Mouse (Mus musculus) ES-Bruce4 (cell line): ENCODE data around the gene Fitm2. TPM values are rescaled to one million over a fixed set of nuclear protein-coding genes. Genes with fewer than 3 reads are reported as not detected.

Source experiments
- H3K27ac ChIP-seq: 2 replicates; pipeline ENCODE4 v1.5.1; 2012; ENCODE audit warnings: low read length, inconsistent platforms; ENCODE audit not compliant: insufficient read depth
- H3K27me3 ChIP-seq: 2 replicates; pipeline ENCODE4 v1.6.1; 2012; ENCODE audit warnings: mild to moderate bottlenecking, low read length, inconsistent platforms; ENCODE audit not compliant: control insufficient read depth, poor library complexity, insufficient read depth, severe bottlenecking
- H3K36me3 ChIP-seq: 2 replicates; pipeline ENCODE4 v1.6.1; 2012; ENCODE audit warnings: inconsistent platforms, mild to moderate bottlenecking, low read length, moderate library complexity; ENCODE audit not compliant: control insufficient read depth, poor library complexity, insufficient read depth, severe bottlenecking
- H3K4me1 ChIP-seq: one replicate; pipeline ENCODE4 v1.8.1; 2011; ENCODE audit warnings: low read length; ENCODE audit not compliant: control insufficient read depth, insufficient read depth
- H3K4me3 ChIP-seq: 2 replicates; pipeline ENCODE4 v1.5.1; 2011; ENCODE audit warnings: low read depth, mild to moderate bottlenecking, low read length
- H3K9ac ChIP-seq: 2 replicates; pipeline ENCODE4 v1.6.1; 2012; ENCODE audit warnings: low read depth, mild to moderate bottlenecking, inconsistent platforms; ENCODE audit not compliant: poor library complexity, severe bottlenecking
- H3K9me3 ChIP-seq: replicated peaks from 2 replicates; pipeline ENCODE4 v1.6.1; 2012; ENCODE audit warnings: mild to moderate bottlenecking, low read length, inconsistent platforms; ENCODE audit not compliant: control insufficient read depth, poor library complexity, insufficient read depth, severe bottlenecking
- CTCF ChIP-seq: IDR thresholded peaks from one replicate; pipeline ENCODE4 v1.8.1; 2011; ENCODE audit warnings: low read depth, low read length
- EP300 ChIP-seq: IDR thresholded peaks from 2 replicates; pipeline ENCODE4 v1.6.1; 2011; ENCODE audit warnings: low read depth, low read length; ENCODE audit not compliant: insufficient read depth
- POLR2A ChIP-seq: IDR thresholded peaks from one replicate; pipeline ENCODE4 v1.8.1; 2011; ENCODE audit warnings: low read length; ENCODE audit not compliant: insufficient read depth
- polyA plus RNA-seq: library from polyadenylated mRNA; stranded (reverse); fragments of >200 nt; gene quantifications from 2 replicates; pipeline ENCODE4 v1.2.4, GENCODE M21; 2011; ENCODE audit warnings: low read depth; ENCODE audit not compliant: missing spikeins, insufficient read depth, insufficient read length

The Fitm2 gene
- polyA plus RNA-seq, 1 experiment = 4.9 TPM

DNA sequence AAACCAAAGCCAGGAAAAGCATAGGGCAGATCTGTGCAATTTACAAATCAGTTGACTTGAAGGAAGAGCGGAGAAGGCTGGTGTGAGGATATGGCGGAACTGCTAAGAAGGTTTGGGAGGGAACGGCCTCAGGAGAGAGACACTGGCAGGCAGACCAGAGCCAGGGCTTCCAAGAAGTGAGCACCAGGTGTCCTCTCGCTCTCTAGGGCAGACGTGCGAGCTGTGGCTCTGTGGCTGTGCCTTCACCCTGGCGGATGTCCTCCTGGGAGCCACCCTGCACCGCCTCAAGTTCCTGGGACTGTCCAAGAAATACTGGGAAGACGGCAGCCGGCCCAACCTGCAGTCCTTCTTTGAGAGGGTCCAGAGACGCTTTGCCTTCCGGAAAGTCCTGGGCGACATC lies 19.1 kb downstream of the Fitm2 start:
- no peak for TF ChIP-seq POLR2A
- TF ChIP-seq EP300 = no peak
- no peak for TF ChIP-seq CTCF
- Histone ChIP-seq H3K36me3 (no peaks in the 10 kb centered on the region), H3K9me3 (no peaks in the 10 kb centered on the region), H3K9ac (no peak overlapping the region), H3K27ac (no peak overlapping the region), H3K27me3 (no peaks in the 10 kb centered on the region), H3K4me3 (peak overlapping the region; percentile 8; the same call in 1 of the 2 replicates), H3K4me1 (no peaks in the 10 kb centered on the region)

DNA sequence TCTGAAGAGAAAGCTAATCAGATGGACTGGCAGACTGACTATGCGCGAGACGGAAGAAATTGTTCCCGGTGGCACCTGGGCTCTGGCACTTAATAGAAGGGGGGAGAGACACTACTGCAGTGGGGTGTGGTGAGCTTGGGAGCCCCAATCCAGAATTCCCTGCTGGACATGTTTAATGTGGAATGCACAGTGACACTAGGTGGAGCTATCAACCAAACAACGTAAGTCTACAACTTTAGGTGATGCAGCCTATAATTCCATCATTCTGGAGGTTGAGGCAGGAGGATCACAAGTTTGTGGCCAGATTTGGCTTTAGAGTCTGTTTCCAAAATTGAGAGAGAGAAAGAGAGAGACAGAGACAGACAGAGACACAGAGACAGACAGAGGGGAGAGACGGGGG lies 19.7 kb downstream of the Fitm2 start:
- no peaks in the 10 kb centered on the region for H3K9me3 ChIP-seq
- peak; percentile 17 for TF ChIP-seq CTCF
- no peak for TF ChIP-seq EP300

DNA sequence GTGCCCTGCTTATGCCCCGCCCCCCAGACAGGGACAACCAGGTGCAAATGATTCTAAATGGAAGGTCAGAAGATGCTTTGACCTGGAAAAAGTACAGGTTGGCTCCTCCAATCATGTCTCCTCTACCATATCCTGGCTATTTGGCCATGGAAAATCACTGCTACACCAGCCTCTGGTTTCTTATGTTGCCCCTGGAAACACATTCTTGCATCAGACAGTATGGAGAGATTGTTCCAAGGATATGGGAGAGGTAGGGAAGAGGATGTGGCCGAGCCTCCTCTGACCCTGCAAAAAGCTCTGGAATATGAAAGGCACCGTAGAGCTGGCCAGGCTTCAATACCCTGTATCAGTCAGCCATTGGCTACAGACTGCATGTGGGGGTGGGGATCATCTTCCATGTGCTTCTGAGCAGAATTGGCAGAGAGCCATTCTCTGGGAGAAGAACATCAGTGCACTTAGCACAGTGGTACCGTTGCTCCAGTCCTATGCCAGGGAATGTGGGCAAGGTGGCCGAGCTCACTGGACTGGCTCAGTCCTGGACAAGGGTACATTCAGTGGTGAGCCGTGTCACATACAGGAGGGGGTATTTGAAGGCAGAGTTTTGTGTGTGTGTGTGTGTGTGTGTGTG lies 21.6 kb downstream of the Fitm2 start:
- Histone ChIP-seq H3K9me3 (no peaks in the 10 kb centered on the region), H3K27ac (no peak overlapping the region), H3K4me1 (no peaks in the 10 kb centered on the region), H3K27me3 (no peaks in the 10 kb centered on the region), H3K9ac (no peak overlapping the region), H3K36me3 (no peaks in the 10 kb centered on the region), H3K4me3 (no peak overlapping the region)
- TF ChIP-seq EP300 = no peak
- no peak for TF ChIP-seq CTCF
- no peak for TF ChIP-seq POLR2A

More for the DNA sequence above, 19.7 kb downstream of the Fitm2 start:
- H3K27me3 ChIP-seq = no peaks in the 10 kb centered on the region
- H3K9ac ChIP-seq = no peak overlapping the region
- H3K27ac ChIP-seq = no peak overlapping the region
- H3K4me3 ChIP-seq = no peak overlapping the region
- no peaks in the 10 kb centered on the region for H3K36me3 ChIP-seq
- H3K4me1 ChIP-seq = no peaks in the 10 kb centered on the region

DNA sequence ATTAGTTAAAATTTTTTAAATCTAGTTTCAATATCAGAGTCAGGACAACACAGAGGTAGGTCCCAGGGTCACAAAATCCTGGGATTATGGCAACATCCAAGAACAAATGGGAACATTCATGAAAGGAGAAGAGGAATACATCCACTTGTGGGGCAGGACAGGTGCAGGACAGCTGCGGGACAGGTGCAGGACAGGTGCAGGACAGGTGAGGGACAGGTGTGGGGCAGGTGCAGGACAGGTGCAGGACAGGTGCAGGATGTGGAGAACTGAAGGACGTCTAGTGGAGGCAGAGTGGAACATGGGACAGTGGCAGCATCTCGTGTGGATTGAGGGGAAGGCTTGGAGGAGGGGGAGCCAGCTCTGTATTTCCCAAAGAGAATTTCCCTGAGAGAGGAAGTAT lies 23.2 kb downstream of the Fitm2 start:
- H3K9ac ChIP-seq = no peak overlapping the region
- TF ChIP-seq CTCF = no peak
- no peak for TF ChIP-seq POLR2A
- no peak for TF ChIP-seq EP300
- no peak overlapping the region for H3K4me3 ChIP-seq
- H3K9me3 ChIP-seq = no peaks in the 10 kb centered on the region
- no peaks in the 10 kb centered on the region for H3K27me3 ChIP-seq
- no peak overlapping the region for H3K27ac ChIP-seq
- H3K4me1 ChIP-seq = no peaks in the 10 kb centered on the region
- H3K36me3 ChIP-seq = no peaks in the 10 kb centered on the region

DNA sequence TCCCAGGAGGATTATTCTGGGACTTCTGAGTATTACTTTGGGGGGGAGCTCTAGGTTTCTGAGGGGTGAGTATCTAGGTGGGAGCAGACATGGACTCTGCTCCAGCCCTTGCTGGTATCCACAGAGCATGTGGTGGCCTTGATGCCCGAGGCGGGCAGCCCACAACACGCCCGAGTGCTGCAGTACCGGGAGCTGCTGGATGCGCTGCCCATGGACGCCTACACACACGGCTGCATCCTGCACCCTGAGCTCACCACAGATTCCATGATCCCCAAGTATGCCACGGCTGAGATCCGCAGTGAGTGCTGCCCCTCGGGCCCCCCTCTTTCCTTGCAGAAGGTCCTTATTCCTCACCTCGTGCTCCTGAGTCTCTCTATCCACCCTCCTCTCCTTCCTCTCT lies 25.1 kb downstream of the Fitm2 start:
- TF ChIP-seq CTCF = no peak
- no peak overlapping the region for H3K27ac ChIP-seq
- H3K4me3 ChIP-seq = no peak overlapping the region
- H3K27me3 ChIP-seq = no peaks in the 10 kb centered on the region
- H3K9ac ChIP-seq = no peak overlapping the region
- no peaks in the 10 kb centered on the region for H3K9me3 ChIP-seq
- no peaks in the 10 kb centered on the region for H3K4me1 ChIP-seq
- H3K36me3 ChIP-seq = no peaks in the 10 kb centered on the region

DNA sequence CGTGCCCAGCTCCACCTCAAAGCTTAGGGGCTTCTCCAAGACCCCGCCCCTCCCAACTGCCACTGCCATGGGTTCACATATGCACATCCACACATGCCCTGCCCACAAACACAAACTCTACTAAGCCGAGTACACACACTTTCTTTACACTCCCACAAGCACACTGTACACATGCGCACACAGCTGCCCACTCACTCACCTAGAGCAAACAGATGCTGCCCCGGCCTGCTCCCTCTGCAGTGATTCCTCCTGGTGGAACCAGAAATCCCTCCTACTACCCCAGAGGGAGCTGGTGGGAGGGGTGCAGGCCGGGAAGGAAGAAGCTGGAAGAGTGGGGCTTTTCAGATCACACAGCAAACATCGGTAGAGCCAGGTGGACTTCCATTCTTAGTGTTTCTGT lies 28.4 kb downstream of the Fitm2 start:
- no peak overlapping the region for H3K27ac ChIP-seq
- H3K4me3 ChIP-seq = no peak overlapping the region
- TF ChIP-seq EP300 (no peak), CTCF (no peak), POLR2A (no peak)
- H3K4me1 ChIP-seq = no peaks in the 10 kb centered on the region
- H3K36me3 ChIP-seq = no peaks in the 10 kb centered on the region
- H3K27me3 ChIP-seq = no peaks in the 10 kb centered on the region
- no peak overlapping the region for H3K9ac ChIP-seq
- H3K9me3 ChIP-seq = no peaks in the 10 kb centered on the region
